Mouse (Mus musculus): Measurements from ENCODE around the gene Gm19426.

Gm19426 gene

DNA sequence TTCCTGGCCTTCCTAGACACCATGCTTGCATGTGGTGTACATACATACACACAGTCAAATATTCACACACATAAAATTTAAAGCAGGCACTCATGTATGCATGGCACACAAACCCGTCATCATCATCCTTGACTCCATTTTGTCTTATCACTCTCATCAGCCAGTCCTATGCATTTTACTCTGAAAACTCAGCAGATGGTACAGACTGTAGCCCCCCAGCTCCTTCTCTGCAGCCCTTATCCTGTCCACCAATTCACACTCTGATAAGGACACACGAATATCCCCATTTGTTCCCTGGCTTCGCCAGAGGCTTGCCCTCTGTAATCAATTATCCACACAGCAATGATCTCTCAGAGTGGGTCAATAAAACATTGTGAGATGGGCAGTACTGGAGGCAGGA lies 22.3 kb downstream of the Gm19426 start:
- no peak for DNase-seq (ENCODE audit: low read depth, low spot score)

DNA sequence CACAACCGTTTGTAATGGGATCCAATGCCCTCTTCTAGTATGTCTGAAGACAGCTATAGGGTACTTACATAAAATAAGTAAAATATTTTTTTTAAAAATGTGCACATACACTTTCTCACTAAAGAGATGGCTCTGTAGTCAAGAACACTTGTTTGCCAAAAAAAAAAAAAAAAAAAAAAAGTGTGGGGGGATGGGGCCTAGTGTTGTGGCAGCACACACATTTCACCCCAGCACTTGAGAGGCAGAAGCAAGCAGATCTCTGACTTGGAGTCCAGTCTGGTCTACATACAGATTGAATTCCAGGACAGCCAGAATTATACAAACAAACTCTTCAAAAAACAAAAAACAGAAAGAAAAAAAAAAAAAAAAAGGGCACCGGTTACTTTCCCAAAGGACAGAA lies 22.7 kb downstream of the Gm19426 start:
- no peak for DNase-seq (ENCODE audit: low read depth, low spot score)

DNA sequence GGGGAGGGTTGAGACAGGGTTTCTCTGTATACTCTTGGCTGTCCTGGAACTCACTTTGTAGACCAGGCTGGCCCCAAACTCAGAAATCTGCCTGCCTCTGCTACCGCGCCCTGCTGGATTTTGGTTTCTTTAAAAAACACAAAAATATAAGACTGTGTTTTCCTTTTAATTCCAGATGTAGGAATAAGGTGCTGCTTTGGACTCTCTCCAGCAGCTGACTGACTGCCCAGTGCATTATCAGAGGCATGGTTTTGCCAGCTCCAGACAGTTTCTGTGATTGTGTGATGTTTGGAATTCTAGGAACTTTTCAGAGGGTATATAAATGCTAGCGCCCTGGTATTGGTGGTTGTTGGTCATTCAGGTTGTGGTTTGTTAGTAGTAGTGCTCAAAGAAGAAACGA lies 26.1 kb downstream of the Gm19426 start:
- no peak for DNase-seq (ENCODE audit: low read depth, low spot score)

DNA sequence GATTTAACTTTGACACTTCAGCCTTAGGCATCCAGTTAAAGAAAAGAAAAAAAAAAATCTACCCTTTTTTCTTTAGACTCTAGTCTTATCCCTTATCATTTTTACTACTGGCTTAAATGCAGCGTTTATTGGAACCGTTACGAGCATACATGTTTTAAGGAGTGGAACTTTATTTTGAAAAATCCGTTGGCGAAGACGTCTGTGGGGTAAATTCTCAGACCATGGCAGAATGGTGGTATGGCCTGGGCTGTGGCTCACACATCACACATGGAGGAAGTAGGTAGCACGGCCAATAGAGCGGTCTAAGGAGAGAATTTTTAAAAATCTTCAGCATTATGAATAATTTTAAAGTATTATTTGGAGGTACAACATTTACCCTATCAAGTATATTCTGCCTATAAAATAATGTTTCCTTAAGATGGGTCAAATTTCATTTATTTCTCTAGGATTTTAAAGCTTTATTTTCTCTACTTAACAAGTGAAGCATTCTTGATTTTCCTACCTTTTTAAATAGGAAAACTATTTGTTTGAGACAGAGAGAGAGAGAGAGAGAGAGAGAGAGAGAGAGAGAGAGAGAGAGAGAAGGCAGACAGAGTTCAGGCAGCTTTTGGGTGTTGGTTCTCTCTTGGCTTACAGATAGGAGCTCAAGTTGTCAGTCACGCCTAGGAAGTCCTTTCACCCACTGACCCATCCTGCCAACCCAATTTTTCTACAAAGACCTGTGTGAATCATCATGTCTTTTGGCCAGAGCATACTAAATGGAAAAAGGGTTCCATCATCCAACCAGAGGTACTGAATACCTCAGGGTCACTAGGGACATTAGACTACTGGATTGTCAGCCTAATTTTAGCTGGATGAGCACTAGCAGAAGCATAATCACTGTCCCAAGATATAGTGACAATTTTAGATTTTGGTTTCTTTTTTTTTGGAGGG lies 26.8 kb downstream of the Gm19426 start:
- DNase-seq (ENCODE audit: low read depth, low spot score) = no peak

DNA sequence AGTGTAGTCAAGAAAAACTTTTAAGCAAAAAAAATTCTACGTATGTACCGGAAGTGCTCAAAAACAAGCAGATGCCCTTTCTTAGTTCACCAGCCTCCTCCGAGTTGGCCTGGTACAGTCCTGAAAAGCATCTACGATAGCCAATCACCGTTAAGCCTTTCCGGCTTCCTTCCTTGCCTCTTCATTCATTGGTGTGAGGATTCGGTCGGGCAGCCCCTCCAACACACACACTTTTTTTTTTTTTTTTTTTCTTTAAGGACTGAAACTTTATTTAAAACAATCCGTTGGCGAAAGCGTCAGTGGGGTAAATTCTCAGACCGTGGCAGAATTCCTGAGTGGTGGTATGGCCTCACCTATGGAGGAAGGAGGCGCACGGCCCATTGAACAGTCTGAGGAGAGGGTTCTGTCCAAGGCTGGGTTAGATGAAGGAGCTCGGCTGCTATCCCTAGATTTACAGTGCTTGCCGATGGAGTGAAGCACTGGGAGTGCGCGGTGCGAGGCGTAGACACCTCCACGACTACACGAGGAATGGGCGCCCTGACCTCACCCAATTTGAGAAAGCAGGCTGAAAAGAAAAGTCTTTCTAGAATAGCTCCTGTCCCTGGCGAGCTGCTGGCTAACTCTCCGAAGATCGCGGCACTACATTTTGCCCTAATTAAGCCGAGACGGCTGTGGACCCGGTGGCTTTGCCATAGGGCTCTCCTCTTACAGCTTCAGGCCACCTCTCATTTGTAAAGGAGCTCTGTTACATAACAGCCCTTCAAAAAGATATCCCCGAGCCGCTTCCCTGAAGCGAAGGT lies 27.7 kb downstream of the Gm19426 start:
- DNase-seq (ENCODE audit: low read depth, low spot score) = peak; percentile 82

DNA sequence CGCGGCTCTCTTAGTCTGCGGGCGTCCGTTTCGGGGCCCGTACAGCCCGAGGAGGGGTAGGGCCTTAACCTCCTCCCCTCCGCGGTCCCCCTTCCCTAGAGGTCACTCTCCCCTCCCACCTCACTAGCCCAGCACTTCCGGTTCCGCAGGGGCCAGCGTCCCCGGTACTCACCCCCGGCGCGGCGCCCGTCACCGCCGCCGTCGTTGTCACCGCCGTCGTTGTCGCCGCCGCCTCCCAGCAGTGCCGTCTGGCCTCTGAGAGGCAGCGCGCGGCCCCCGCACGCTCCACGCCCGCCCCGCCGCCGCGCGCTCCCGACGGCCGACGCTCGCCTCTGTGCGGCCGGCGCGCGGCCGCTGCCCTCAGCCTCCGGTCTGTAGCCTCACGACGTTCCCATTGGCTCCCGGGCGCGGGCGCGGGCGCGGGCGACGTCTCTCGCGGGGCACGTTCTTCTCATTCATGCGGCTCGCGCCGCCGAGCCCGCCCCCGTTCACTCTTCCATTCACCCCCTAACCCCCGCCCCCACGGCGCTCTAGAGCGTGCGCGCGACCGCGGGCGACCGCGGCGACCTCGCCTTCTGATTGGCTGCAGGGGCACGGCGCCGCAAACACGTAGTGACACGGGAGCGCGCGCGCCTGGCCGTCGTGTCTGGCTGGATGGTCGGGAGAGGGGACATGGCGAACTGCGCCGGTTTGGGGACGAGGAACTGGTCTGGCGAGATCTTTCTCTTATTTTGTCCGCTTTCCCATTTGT lies 28.5 kb downstream of the Gm19426 start, which contains the start of gene Zdhhc5:
Gene Zdhhc5, minus strand, starts transcription at position 370 of the 751 bp plus-strand sequence.
- peak; percentile 99 for DNase-seq (ENCODE audit: low read depth, low spot score)

DNA sequence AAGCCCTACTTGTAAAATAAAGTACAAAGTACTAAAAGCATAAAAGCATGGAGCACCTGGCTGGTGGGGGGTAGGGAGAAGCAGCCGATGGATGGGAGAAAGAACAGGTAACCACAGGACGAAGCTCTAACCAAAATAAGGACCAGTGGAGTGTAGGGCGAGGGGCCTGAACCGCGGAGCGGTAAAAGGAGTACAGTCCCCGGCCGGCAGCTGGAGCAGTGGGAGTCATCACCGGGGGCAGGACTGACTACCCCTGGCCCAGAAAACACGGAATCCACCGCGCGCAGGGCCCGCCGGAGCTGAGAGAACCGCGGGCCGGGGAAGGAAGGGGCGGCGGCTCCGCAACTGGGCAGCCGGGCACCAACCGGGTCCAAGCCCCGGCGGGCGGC lies 29.0 kb downstream of the Gm19426 start:
- DNase-seq (ENCODE audit: low read depth, low spot score) = no peak

DNA sequence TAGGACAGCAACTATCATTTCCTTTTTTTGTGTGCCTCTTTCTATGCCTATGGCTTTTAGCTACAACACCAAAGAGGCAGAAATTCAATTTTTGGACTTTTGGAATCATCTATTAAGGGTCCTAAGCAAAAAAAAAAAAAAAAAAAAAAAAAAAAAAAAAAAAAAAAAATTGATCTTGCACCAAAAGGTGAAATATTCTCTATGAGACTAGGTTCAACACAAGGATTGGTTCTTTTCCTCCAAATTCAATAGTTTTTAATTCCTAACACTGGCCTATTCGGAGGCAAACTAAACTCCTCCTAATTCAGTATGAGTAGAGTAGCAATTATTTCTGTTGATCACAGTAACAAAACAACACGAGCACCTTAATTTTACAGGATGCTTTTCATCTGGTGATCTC lies 31.6 kb downstream of the Gm19426 start:
- DNase-seq (ENCODE audit: low read depth, low spot score) = no peak

DNA sequence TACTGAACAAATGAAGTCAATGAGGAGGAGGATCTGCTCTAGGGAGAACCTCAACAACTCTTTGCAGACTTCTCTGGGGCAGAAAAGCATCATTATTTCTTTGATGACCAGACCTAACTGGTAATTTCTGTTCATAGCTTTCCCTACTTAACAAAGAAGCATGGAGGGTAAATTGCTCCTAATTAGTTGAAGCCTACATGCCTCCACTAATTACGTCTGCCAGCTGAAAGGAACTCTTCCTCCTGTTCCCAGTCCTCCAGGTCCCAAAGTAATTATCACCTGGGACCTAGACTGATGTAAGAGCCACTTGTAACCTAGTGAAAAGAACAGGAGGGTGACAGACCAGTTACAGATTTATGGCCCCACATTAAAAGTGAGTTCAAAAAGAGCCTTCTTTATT lies 35.9 kb downstream of the Gm19426 start:
- DNase-seq (ENCODE audit: low read depth, low spot score) = no peak

DNA sequence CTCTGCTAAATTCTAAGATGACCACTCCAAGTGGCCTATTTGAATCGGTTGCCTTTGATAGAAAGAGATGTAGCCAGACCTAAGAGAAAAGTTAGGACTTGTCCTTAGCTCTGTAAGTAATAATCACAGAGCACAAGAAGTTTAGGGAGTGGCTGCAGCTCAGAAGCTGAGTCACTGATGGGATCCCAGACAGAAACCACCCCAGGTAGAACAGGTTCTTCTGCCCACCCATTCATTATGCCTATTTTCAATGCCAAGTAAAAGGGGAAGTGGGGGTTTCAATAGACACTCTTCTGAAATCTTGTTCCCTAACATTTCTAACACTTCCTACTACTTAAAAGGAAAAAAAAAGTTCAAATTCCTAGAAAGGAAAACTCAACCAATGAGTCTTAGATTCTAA lies 38.2 kb downstream of the Gm19426 start:
- no peak for DNase-seq (ENCODE audit: low read depth, low spot score)

DNA sequence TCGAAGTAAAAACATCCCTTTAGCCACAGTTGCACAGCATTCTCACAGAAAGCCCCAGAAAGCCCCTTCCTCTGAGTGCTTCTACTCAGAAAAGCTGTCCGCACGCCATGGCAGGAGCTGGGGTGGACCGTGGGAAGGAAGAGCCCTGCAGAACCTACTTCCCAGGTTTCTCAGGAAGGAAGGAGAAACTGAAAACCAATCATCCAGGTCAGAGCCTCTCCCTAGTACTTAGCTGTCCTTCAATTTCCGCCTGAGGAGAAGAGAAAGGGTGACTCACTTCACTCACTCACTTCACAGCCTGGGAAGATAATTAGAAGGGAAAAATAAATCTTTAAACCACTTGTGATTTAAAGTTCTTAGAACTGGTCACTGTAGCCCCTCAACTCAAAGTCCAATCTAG lies 39.1 kb downstream of the Gm19426 start:
- no peak for DNase-seq (ENCODE audit: low read depth, low spot score)

DNA sequence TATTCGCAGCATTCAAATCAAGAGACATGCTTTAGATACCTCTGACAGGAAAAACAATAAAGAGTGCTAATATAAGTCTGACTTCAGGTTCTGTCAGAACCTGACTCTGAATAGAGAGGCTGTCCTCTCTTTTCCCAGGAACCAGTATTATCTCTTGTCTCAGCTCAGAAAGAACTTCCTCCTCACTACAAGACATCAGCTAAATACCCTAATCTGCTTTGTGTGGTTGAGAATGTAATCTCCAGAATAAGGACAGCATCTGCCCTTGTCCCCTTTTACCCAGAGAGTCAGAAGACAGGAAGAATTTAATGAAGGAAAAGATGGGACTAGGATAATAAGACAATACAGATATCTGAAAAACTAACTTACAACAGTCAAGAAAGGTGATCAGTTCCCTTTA lies 40.0 kb downstream of the Gm19426 start:
- no peak for DNase-seq (ENCODE audit: low read depth, low spot score)

DNA sequence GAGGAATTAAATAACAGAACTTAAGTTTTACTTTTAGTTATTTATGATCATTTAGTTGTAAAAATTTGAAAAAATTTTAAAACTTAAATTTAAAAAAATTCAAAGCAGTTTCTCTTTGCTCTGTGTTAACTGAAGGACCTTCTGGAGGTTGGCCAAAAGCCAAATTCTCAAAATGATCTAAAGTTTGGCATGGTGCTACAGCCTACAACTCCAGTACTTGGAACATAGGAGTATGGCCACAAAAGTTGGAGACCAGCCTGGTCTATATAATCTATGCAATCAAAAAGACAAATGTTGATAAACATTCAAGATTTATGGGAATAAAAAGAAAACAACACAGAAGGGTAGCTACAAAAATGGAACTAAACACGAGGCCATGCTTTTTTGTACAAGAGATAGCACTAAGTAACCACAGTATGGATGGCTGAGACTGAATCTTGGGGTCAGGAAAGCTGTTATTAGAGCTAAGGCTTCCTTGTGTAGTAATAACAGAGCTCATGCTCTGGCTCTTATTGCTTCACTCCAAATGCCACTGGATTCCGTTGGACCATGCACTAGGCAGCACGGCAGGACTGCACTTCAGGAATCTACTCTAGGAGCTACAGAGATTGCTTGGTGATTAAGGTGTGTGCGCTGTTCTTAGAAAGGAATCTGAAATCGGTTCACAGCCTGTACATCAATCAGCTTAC lies 48.3 kb downstream of the Gm19426 start:
- no peak for DNase-seq (ENCODE audit: low read depth, low spot score)

Measured in embryo, embryonic 11.5 days (tissue).